Mouse (Mus musculus): Measurements from ENCODE around the gene Mfsd12. TPM values are rescaled to one million over a fixed set of nuclear protein-coding genes. Genes with fewer than 3 reads are reported as not detected.
A peak's percentile ranks its signal among the peaks of the same experiment; 100 is the strongest.

Mfsd12 gene
- polyA plus RNA-seq, 1 experiment, result 21.7 TPM

GRCm38 (mm10) chr10:81365672-81366476, 8.6 kb downstream of the Mfsd12 start, which contains the start of gene 4930404N11Rik:
Gene 4930404N11Rik, minus strand, starts transcription at chr10:81365816.
- Histone ChIP-seq H3K79me2 (ENCODE audit: control insufficient read depth, insufficient read depth) (no peaks in the 10 kb centered on the region), H3K4me2 (ENCODE audit: low read depth) (no peak within 1 kb of the TSS), H3K4me3 (no peak within 1 kb of the TSS), H3K27me3 (ENCODE audit: control insufficient read depth, insufficient read depth, insufficient read length) (no peaks in the 10 kb centered on the region), H3K36me3 (ENCODE audit: control insufficient read depth, insufficient read depth) (peaks cover 14% of the 10 kb centered on the region), H3ac (ENCODE audit: control insufficient read depth, insufficient read length) (no peak within 1 kb of the TSS)
- TF ChIP-seq POLR2AphosphoS2 (IDR thresholded peaks at IDR 0.05; ENCODE audit: insufficient read length, low read depth) (peak; percentile 83), MYOD1 (IDR thresholded peaks at IDR 0.05; ENCODE audit: control insufficient read depth in 1 of 3, insufficient read length in 2 of 3, low read depth in 2 of 3) (no peak)

- Histone ChIP-seq H3K4me2 (ENCODE audit: low read depth) (no peak overlapping the region), H3ac (ENCODE audit: control insufficient read depth, insufficient read length) (no peak overlapping the region), H3K36me3 (ENCODE audit: control insufficient read depth, insufficient read depth) (peaks cover 14% of the 10 kb centered on the region), H3K4me3 (no peak overlapping the region), H3K79me2 (ENCODE audit: control insufficient read depth, insufficient read depth) (no peaks in the 10 kb centered on the region), H3K27me3 (ENCODE audit: control insufficient read depth, insufficient read depth, insufficient read length) (no peaks in the 10 kb centered on the region)
- TF ChIP-seq CEBPB (IDR thresholded peaks at IDR 0.05; ENCODE audit: insufficient read depth, poor library complexity, severe bottlenecking) (no peak), POLR2AphosphoS2 (IDR thresholded peaks at IDR 0.05; ENCODE audit: insufficient read length, low read depth) (peak; percentile 80), POLR2A (IDR thresholded peaks at IDR 0.05; ENCODE audit: insufficient read length, low read depth) (peak; percentile 35)
Measured at GRCm38 (mm10) chr10:81366477-81367206, 9.4 kb downstream of the Mfsd12 start.

GRCm38 (mm10) chr10:81367207-81367495, 9.9 kb downstream of the Mfsd12 start:
- H3K79me2 ChIP-seq (ENCODE audit: control insufficient read depth, insufficient read depth), result peaks cover 4% of the 10 kb centered on the region
- H3K27me3 ChIP-seq (ENCODE audit: control insufficient read depth, insufficient read depth, insufficient read length), result no peaks in the 10 kb centered on the region
- TF ChIP-seq E2F4 (IDR thresholded peaks at IDR 0.05; ENCODE audit: insufficient read depth) (no peak), POLR2AphosphoS2 (IDR thresholded peaks at IDR 0.05; ENCODE audit: insufficient read length, low read depth) (peak; percentile 1), MAX (IDR thresholded peaks at IDR 0.05; ENCODE audit: low read depth) (no peak), POLR2A (IDR thresholded peaks at IDR 0.05; ENCODE audit: insufficient read length, low read depth) (peak; percentile 29), CEBPB (IDR thresholded peaks at IDR 0.05; ENCODE audit: insufficient read depth, poor library complexity, severe bottlenecking) (no peak), SRF (IDR thresholded peaks at IDR 0.05; ENCODE audit: control insufficient read depth, insufficient read length, low read depth) (no peak), MYOG (IDR thresholded peaks at IDR 0.05; ENCODE audit: control insufficient read depth in 1 of 3, insufficient read depth in 1 of 3, insufficient read length in 2 of 3, low read depth in 2 of 3) (peak in 1 of 3 experiments; percentile 13), REST (IDR thresholded peaks at IDR 0.05; ENCODE audit: insufficient read depth, insufficient read length) (no peak)
- H3K4me3 ChIP-seq, result no peak overlapping the region
- no peak overlapping the region for H3ac ChIP-seq (ENCODE audit: control insufficient read depth, insufficient read length)
- H3K36me3 ChIP-seq (ENCODE audit: control insufficient read depth, insufficient read depth), result peaks cover 14% of the 10 kb centered on the region
- no peak overlapping the region for H3K4me2 ChIP-seq (ENCODE audit: low read depth)

- Histone ChIP-seq H3K4me3 (no peak overlapping the region), H3K79me2 (ENCODE audit: control insufficient read depth, insufficient read depth) (peaks cover 63% of the 10 kb centered on the region), H3K4me2 (ENCODE audit: low read depth) (no peak overlapping the region), H3K27me3 (ENCODE audit: control insufficient read depth, insufficient read depth, insufficient read length) (no peaks in the 10 kb centered on the region), H3K36me3 (ENCODE audit: control insufficient read depth, insufficient read depth) (no peaks in the 10 kb centered on the region), H3ac (ENCODE audit: control insufficient read depth, insufficient read length) (no peak overlapping the region)
- no peak for TF ChIP-seq TCF3 (IDR thresholded peaks at IDR 0.05; ENCODE audit: insufficient read length, low read depth)
- no peak for TF ChIP-seq MYOD1 (IDR thresholded peaks at IDR 0.05; ENCODE audit: control insufficient read depth in 1 of 3, insufficient read length in 2 of 3, low read depth in 2 of 3)
- TF ChIP-seq E2F4 (IDR thresholded peaks at IDR 0.05; ENCODE audit: insufficient read depth), result no peak
- TF ChIP-seq USF1 (IDR thresholded peaks at IDR 0.05; ENCODE audit: low read depth), result no peak
- no peak for TF ChIP-seq POLR2AphosphoS2 (IDR thresholded peaks at IDR 0.05; ENCODE audit: insufficient read length, low read depth)
- TF ChIP-seq REST (IDR thresholded peaks at IDR 0.05; ENCODE audit: insufficient read depth, insufficient read length), result no peak
- no peak for TF ChIP-seq TCF12 (IDR thresholded peaks at IDR 0.05; ENCODE audit: insufficient read depth, poor library complexity, severe bottlenecking)
- no peak for TF ChIP-seq SRF (IDR thresholded peaks at IDR 0.05; ENCODE audit: control insufficient read depth, insufficient read length, low read depth)
- no peak for TF ChIP-seq POLR2A (IDR thresholded peaks at IDR 0.05; ENCODE audit: insufficient read length, low read depth)
- no peak for TF ChIP-seq CEBPB (IDR thresholded peaks at IDR 0.05; ENCODE audit: insufficient read depth, poor library complexity, severe bottlenecking)
- no peak for TF ChIP-seq MYOG (IDR thresholded peaks at IDR 0.05; ENCODE audit: control insufficient read depth in 1 of 3, insufficient read depth in 1 of 3, insufficient read length in 2 of 3, low read depth in 2 of 3)
- TF ChIP-seq MAX (IDR thresholded peaks at IDR 0.05; ENCODE audit: low read depth), result no peak
Measured at GRCm38 (mm10) chr10:81375322-81375721, 18.0 kb downstream of the Mfsd12 start.
